Mouse (Mus musculus) lung, postnatal 14 days (tissue): ENCODE results near the gene Nfya.
"Not testable (repeated sequence)": the region's sequence is repeated elsewhere in the genome, so short reads cannot be mapped to it uniquely, and the experiment has no call there.

Experiments
- DNase-seq: peaks from one replicate; pipeline ENCODE4 v3.0.0; 2021

The Nfya gene

GRCm38 (mm10) chr17:48388666-48389065, 21.0 kb downstream of the Nfya start:
- DNase-seq, result no peak

- DNase-seq, result no peak
These were observed 23.8 kb downstream of the Nfya start for GRCm38 (mm10) chr17:48385786-48386461.

GRCm38 (mm10) chr17:48379050-48379449, 30.7 kb downstream of the Nfya start:
- DNase-seq, result no peak

- DNase-seq, result no peak
These were observed 33.6 kb downstream of the Nfya start for GRCm38 (mm10) chr17:48376102-48376501.

- DNase-seq, result no peak
These were observed 36.7 kb downstream of the Nfya start for GRCm38 (mm10) chr17:48372987-48373386.

GRCm38 (mm10) chr17:48371621-48372020, 38.1 kb downstream of the Nfya start:
- DNase-seq, result no peak

GRCm38 (mm10) chr17:48366806-48367205, 42.9 kb downstream of the Nfya start:
- DNase-seq, result no peak

GRCm38 (mm10) chr17:48365511-48366155, 44.1 kb downstream of the Nfya start:
- no peak for DNase-seq

- no peak for DNase-seq
These were observed 46.2 kb downstream of the Nfya start for GRCm38 (mm10) chr17:48363421-48363965.

GRCm38 (mm10) chr17:48362966-48363365, 46.7 kb downstream of the Nfya start:
- peak; percentile 27 for DNase-seq

- no peak for DNase-seq
These were observed 47.4 kb downstream of the Nfya start for GRCm38 (mm10) chr17:48362346-48362745.

- no peak for DNase-seq
These were observed 49.2 kb downstream of the Nfya start for GRCm38 (mm10) chr17:48360462-48360861.

GRCm38 (mm10) chr17:48359616-48360015, 50.1 kb downstream of the Nfya start, which contains the start of gene Treml1:
Gene Treml1, plus strand, starts transcription at chr17:48359916.
- DNase-seq, result no peak

- no peak for DNase-seq
These were observed 51.8 kb downstream of the Nfya start for GRCm38 (mm10) chr17:48357892-48358291.

GRCm38 (mm10) chr17:48355822-48356221, 53.9 kb downstream of the Nfya start:
- no peak for DNase-seq

- not testable (repeated sequence) for DNase-seq
These were observed 56.7 kb downstream of the Nfya start for GRCm38 (mm10) chr17:48352976-48353375.

- no peak for DNase-seq
These were observed 59.0 kb downstream of the Nfya start for GRCm38 (mm10) chr17:48350681-48351193.

- no peak for DNase-seq
These were observed 62.4 kb downstream of the Nfya start for GRCm38 (mm10) chr17:48347287-48347686.

- no peak for DNase-seq
These were observed 62.9 kb downstream of the Nfya start for GRCm38 (mm10) chr17:48346834-48347233.

- no peak for DNase-seq
These were observed 63.5 kb downstream of the Nfya start, which contains the start of gene Trem2 for GRCm38 (mm10) chr17:48346231-48346630. Gene Trem2, plus strand, starts transcription at chr17:48346401.

GRCm38 (mm10) chr17:48345824-48346223, 63.9 kb downstream of the Nfya start:
- DNase-seq, result no peak

- DNase-seq, result no peak
These were observed 66.6 kb downstream of the Nfya start for GRCm38 (mm10) chr17:48343065-48343464.

- no peak for DNase-seq
These were observed 67.8 kb downstream of the Nfya start for GRCm38 (mm10) chr17:48341947-48342346.

GRCm38 (mm10) chr17:48340267-48340666, 69.4 kb downstream of the Nfya start:
- no peak for DNase-seq
